Mouse (Mus musculus): ENCODE results near the gene Atp7a.

DNA sequence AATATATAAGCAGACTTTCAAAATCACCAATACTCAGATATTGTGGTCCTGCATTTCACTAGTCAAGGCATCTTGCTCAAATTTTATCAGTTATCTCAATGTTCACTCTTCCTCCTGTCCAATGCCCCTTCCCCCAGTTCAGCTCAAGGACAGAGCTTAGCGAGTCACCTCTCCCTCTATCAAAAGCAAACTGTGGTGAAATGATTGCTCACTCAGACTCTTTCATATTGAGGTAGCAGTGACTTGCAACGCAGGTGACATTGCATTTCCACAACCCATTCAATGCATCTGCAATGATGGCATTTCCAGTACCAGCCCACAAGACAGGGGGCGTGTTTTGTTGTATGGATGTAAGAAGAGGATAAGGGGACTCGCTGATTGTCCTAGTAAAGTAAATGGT lies 128.8 kb downstream of the Atp7a start:
- TF ChIP-seq GATA1 (IDR thresholded peaks at IDR 0.05; ENCODE audit: borderline replicate concordance, low read length) (no peak), FLI1 (IDR thresholded peaks at IDR 0.05; ENCODE audit: low read length) (no peak)
